Mouse (Mus musculus) layer of hippocampus, postnatal 36 days (tissue): ENCODE data around the gene Fblim1. TPM values are rescaled to one million over a fixed set of nuclear protein-coding genes. Genes with fewer than 3 reads are reported as not detected.
A peak's percentile ranks its signal among the peaks of the same experiment; 100 is the strongest.

ENCODE experiments used
- DNase-seq, 2 experiments: peaks; one replicate each; pipeline ENCODE4 v3.0.0; 2022
- total RNA-seq, 2 experiments: library from RNA; stranded (reverse); gene quantifications; 2 replicates each; pipeline ENCODE4 v1.2.3; 2021

Fblim1 gene
- total RNA-seq, 2 experiments from 2014 or later = 0.50 to 1.0 TPM

DNA sequence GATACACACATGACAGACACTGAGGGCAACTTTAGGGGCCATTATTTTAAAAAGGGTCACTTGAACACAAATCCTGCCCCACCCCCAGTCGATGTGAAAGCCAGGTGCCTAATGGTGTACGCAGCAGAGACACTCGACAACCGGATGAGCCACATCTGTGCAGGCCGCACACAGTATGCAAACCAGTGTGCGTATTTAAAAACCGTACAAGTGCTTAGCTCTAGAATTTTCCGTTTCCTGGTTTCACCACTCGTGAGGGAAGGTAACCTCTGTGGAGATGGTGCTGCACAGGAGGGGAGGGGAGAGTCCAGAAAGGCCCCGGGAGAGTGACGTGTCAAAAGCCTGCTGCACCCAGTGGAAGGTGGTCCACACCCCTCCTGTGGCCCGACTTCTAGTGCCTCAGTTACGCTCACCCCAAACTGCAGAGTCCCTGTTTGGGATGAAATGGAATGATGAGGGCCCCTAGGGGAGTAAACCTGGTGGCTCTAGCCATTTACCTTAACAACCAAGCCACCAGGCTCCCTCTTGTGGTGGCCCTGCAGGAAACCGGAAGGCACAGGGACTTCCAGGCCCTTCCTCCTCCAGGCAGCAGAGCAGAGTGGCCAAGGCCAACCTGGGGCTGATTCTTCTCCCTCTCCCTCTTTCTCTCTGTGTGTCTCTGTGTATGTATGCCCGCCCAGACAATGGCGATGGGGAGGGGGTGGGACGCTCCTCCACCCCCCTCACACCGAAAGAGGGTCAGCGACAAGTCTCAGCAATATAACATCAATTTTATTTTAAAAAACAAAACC is 19.3 kb upstream of the Fblim1 start:
- DNase-seq = no peak

DNA sequence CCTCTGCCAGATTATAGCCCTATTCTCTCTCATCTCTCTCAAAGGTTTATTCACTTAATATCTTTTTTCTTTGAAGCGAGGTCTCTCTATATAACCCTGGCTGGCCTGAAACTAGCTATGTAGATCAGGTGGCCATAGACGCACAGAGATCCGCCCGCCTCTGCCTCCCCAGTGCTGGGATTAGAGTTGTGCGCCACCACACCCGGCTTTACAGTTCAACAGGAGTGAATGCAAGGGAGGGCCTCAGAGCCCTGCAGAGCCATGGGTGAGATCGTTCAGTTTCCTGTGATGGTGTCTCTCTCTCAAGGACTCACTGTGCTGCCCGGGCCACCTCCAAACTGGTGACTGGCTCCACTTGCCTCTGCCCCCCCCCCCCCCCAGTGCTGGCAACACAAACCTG is 18.2 kb upstream of the Fblim1 start:
- DNase-seq = no peak

GRCm38 (mm10) chr4:141623666-141624065 is 17.8 kb upstream of the Fblim1 start, which contains the start of gene Slc25a34:
Slc25a34 (minus strand) TSS chr4:141623821.
- no peak for DNase-seq

DNA sequence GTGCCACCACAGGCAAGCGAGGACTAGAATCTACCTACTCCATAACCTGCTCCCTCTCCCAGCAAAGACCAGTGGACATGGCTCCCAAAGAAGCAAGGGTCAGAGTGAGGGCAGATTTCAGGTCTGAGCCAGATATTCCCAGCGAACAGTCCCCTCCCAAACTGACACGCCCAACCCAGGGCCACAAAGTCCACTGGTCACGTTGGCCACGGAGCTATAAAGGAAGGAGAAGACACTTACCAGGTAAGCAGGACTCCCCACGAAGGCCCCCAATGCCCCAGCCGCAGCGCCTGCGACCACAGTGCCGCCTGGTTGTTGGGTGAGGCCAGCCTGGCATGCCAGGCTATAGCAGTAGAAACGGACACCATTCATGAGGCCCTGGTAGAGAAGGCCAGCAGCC is 17.1 kb upstream of the Fblim1 start:
- DNase-seq = no peak

DNA sequence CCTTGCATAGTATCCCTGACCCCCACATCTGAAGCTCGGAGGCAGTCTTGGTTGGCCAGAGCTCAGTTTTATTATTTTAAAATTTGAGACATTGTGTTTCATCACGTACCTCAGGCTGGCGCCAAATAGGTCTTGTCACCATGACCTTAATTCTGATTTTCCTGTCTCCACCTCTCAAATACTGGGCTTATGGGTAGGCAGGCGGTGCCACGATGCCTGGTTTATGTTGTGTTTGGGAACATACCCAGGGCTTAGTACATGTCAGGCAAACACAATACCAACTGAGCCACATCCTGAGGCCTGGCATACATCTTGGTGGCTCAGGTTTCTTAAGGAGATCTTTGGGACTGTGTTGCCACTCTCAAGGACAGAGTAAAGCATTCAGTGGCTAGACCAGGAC is 16.7 kb upstream of the Fblim1 start:
- DNase-seq = no peak

DNA sequence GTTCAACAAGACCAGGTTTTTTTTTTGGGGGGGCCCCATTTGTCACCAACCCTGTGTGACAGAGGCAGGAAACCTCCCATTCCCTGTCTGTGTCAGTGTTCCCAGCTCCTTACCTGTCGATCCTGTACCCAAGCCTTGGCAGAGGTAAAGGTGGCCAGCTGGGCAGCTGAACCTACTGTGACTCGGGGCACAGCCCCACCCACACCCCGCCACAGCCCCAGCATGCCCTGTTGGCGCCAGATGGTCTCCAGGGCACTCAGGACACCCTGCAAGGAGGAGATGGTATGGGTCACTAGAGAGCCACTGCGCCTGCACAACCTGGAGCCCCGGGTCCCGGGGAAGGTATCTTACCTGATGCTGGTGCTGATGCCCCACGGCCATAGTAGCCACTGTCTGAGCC is 16.2 kb upstream of the Fblim1 start:
- DNase-seq = no peak

DNA sequence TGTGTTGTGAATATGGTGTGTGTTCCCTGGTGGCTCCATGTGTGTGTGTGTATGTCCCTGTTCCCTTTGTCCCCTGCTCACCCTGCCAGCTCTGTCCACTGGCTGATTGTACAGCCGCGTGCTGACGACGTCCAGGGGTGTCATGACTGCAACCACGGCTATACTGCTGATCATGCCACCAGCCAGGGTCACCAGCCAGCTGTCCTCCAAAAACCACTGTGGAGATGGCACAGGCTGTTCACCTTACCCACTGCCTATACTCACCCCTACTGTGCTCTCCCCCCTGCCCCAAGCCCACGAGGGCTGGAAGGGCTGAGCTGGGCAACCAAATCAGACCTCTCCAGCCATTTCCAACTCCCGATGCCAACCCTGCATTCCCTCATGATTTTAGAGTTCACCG is 15.4 kb upstream of the Fblim1 start:
- no peak for DNase-seq

DNA sequence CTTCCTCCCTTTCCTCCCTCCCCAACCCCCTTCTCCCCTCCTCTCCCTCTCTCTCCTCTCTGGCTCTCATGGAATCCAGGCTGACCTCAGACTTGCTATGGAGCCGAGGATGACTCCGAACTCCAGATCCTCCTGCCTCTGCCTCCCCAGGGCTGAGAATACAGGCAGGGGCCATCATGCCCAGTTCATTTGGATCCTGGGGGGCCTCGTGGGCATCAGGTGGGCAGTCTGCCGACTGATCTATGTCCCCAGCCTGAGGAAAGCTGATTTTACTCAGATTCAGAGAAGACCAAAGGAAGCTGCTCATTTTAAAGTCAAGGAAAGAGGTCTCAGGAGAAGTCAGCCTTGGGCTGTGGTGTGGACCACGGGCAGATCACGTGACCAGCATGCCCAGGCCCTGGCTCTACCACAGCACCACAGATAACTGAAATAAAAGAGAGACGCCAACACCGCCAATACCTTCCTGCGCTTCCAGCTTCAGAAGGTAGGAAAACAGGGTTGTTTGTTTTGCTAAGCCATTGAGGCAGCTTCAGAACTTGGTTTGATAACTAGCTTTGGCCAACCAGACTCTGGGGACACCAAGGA is 13.5 kb upstream of the Fblim1 start:
- DNase-seq = no peak

GRCm38 (mm10) chr4:141618565-141619243 is 12.8 kb upstream of the Fblim1 start, which contains the start of gene Tmem82:
Tmem82 (minus strand) TSS chr4:141618633.
- DNase-seq = no peak

DNA sequence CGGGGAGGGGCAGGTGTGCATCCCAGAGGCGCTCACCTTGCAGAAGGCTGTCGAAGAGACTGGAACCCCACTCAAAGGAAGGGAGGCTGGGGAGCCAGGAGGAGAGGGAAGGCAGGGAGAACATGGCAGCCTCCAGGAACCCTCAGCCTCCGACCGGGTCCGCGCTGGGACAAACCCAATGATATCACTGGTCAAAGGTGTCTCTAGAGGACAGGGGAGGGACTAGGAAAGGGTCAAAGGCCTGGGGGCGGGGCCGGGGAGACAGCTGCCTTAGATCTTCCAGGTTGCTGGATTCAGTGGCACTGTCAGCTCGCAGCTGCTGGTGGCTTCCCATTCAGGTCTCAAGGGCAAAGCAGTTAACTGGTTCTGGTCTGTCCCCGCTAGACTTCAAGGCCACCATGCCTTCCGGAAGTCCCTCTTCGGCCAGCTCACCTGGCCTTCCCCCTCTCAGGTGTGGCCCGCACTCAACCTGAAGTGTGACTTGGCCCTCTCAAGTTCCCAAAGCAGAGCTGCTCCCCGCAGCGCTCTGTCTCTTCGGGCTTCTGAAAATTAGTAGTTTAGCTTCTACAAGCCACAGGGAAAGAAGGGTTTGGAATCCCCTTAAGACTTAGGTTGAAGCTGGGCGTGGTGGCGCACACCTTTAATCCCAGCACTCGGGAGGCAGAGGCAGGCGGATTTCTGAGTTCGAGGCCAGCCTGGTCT is 12.1 kb upstream of the Fblim1 start:
- DNase-seq = no peak

GRCm38 (mm10) chr4:141617299-141617698 is 11.4 kb upstream of the Fblim1 start:
- peak; percentile 49 to 53 for DNase-seq

DNA sequence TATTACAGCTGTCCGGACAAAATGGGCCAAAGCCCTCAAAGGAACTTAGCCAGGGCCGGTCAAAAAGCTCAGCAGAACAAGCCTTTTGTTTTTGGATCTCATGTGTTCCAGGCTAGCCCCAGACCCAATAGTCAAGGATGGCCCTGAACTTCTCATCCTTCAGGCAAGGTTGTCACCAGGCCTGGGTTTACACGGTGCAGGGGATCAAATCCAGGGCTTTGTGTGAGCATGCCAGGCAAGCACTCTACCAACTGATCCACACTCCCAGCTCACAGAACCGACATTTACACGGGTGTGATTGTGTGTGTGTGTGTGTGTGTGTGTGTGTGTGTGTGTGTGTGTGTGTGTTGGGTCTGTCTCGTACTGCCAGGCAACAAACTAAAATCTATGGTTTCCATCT is 10.9 kb upstream of the Fblim1 start:
- DNase-seq = no peak

DNA sequence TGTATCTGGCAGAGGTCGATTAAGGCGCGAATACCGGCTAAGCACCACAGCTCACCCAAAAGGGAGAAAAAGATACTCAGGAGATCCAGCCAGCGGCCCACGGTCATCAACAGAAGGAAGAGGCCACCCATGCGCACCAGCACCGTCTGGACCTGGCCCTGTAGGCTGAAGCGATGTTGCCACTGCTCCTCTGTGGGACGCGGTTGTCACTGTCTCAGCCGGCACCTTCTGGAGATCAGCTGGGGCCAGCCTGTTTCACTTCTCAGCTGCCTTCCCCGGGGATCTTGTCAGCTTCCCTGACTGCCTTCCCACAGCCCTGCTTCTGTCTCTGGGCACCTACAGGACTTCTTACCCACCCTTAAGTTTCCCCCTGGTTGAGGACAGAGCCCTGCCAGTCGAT is 9.1 kb upstream of the Fblim1 start:
- no peak for DNase-seq

- DNase-seq = no peak
These were observed 3.6 kb upstream of the Fblim1 start for GRCm38 (mm10) chr4:141609538-141609937.

- DNase-seq = no peak
These were observed 475 bp downstream of the Fblim1 start for GRCm38 (mm10) chr4:141605421-141605820.

- DNase-seq = no peak
These were observed 1.4 kb downstream of the Fblim1 start for GRCm38 (mm10) chr4:141604493-141604892.

- no peak for DNase-seq
These were observed 2.0 kb downstream of the Fblim1 start for GRCm38 (mm10) chr4:141603921-141604320.

DNA sequence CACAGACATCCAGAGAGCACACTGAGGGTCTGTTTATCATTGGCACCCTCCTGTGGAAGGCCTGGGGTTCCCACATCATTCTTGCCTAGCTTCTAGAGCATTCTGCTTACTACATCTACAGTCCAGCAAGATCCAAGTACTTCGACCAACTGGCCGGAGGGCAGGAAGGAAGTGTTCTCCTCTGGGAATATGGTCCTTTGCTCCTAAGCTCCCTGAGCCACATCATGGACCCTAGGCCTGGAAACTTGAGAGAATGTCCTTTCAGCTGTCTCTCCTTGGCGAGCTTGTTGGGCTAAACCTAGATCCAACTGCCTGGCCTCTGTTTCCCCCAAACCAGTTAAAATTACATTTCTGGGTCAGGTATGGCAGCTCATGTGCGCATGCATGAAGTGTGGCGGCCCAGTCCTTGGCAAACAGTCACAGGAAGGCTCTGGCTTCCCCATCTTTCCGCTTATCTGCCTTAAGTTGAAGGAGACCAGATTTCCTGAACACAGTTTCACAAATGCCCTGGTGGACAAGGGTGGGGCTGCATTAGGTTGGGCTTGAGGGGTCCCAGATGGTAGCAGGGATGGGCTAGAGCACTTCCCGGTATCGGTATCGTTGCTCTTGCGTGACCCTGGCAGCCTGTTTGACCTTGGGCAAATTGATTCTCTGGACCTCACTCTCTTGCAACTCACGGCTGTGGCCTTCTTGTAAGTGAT is 3.2 kb downstream of the Fblim1 start:
- no peak for DNase-seq

GRCm38 (mm10) chr4:141601148-141601862 is 4.6 kb downstream of the Fblim1 start:
- no peak for DNase-seq

DNA sequence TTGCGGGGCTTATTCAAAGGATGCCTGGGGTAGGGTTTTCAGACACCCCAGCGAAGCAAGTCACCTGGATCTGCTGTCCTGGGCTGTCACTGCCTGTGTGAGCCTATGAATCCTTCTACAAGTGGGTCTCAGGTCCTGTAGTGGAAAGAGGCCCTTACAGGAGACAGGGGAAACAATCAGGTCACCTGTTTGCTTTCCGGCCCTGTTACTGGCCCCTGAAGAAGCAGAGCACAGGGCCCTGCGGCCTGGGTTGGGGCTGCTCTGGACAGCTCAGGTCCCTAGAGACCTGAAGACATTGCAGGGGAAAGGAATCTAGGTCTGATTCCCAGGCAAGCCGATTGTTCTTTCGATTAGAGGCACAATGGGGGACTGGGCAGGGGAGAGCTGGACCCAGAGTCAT is 5.5 kb downstream of the Fblim1 start:
- DNase-seq = no peak
